Mouse (Mus musculus): ENCODE measurements around the gene Ablim2. TPM values are rescaled to one million over a fixed set of nuclear protein-coding genes. Genes with fewer than 3 reads are reported as not detected.

Gene Ablim2
- polyA plus RNA-seq, 1 experiment from 2014 or later: 9.8 TPM

GRCm38 (mm10) chr5:35725840-35726239 is 31.8 kb upstream of the Ablim2 start:
- H3K4me3 ChIP-seq: no peak overlapping the region
- H3K9me3 ChIP-seq: no peaks in the 10 kb centered on the region
- no peak overlapping the region for H3K27ac ChIP-seq (replicated peaks)
- 80% methylated on average over 3 of the region's 3 CpGs for WGBS
- no peak overlapping the region for H3K9ac ChIP-seq
- ATAC-seq (ENCODE audit: low read depth): no peak
- H3K4me1 ChIP-seq (replicated peaks): no peaks in the 10 kb centered on the region
- no peaks in the 10 kb centered on the region for H3K27me3 ChIP-seq
- no peaks in the 10 kb centered on the region for H3K36me3 ChIP-seq
- no peak overlapping the region for H3K4me2 ChIP-seq

- ATAC-seq (ENCODE audit: low read depth): no peak
- Histone ChIP-seq H3K27ac (replicated peaks) (no peak overlapping the region), H3K9ac (no peak overlapping the region), H3K4me1 (replicated peaks) (no peaks in the 10 kb centered on the region), H3K4me3 (no peak overlapping the region), H3K4me2 (no peak overlapping the region), H3K36me3 (no peaks in the 10 kb centered on the region), H3K9me3 (no peaks in the 10 kb centered on the region), H3K27me3 (no peaks in the 10 kb centered on the region)
- WGBS: 89% methylated on average over 5 of the region's 5 CpGs
These were observed 30.2 kb upstream of the Ablim2 start for GRCm38 (mm10) chr5:35727447-35727846.

GRCm38 (mm10) chr5:35728344-35728956 is 29.2 kb upstream of the Ablim2 start:
- no peaks in the 10 kb centered on the region for H3K36me3 ChIP-seq
- no peaks in the 10 kb centered on the region for H3K27me3 ChIP-seq
- no peaks in the 10 kb centered on the region for H3K9me3 ChIP-seq
- no peak overlapping the region; the same call in 1 of the 2 replicates for H3K27ac ChIP-seq (replicated peaks)
- no peak for ATAC-seq (ENCODE audit: low read depth)
- no peaks in the 10 kb centered on the region for H3K4me1 ChIP-seq (replicated peaks)
- H3K9ac ChIP-seq: no peak overlapping the region
- WGBS: 86% methylated on average over 12 of the region's 12 CpGs
- peak overlapping the region; percentile 34 for H3K4me2 ChIP-seq
- 0 out of 2 replicates have a peak overlapping the region, but pooled peaks have one; percentile 4 for H3K4me3 ChIP-seq

- ATAC-seq (ENCODE audit: low read depth): no peak
These were observed 28.7 kb upstream of the Ablim2 start for GRCm38 (mm10) chr5:35728957-35729460.

GRCm38 (mm10) chr5:35729844-35730243 is 27.8 kb upstream of the Ablim2 start:
- Histone ChIP-seq H3K4me1 (replicated peaks) (no peaks in the 10 kb centered on the region), H3K4me3 (no peak overlapping the region), H3K36me3 (no peaks in the 10 kb centered on the region), H3K27me3 (no peaks in the 10 kb centered on the region), H3K9me3 (no peaks in the 10 kb centered on the region), H3K27ac (replicated peaks) (peak overlapping the region; percentile 65; the same call in 1 of the 2 replicates), H3K4me2 (no peak overlapping the region), H3K9ac (no peak overlapping the region)
- 69% methylated on average over 3 of the region's 3 CpGs for WGBS
- no peak for ATAC-seq (ENCODE audit: low read depth)

More at GRCm38 (mm10) chr5:35728957-35729460, 28.7 kb upstream of the Ablim2 start:
- no peaks in the 10 kb centered on the region for H3K4me1 ChIP-seq (replicated peaks)
- no peak overlapping the region for H3K9ac ChIP-seq
- H3K4me3 ChIP-seq: 0 out of 2 replicates have a peak overlapping the region, but pooled peaks have one; percentile 4
- H3K36me3 ChIP-seq: no peaks in the 10 kb centered on the region
- H3K27ac ChIP-seq (replicated peaks): peak overlapping the region; percentile 65
- H3K27me3 ChIP-seq: no peaks in the 10 kb centered on the region
- peak overlapping the region; percentile 34; the same call in 1 of the 2 replicates for H3K4me2 ChIP-seq
- H3K9me3 ChIP-seq: no peaks in the 10 kb centered on the region
- 64% methylated on average over 11 of the region's 11 CpGs for WGBS

- WGBS: 72% methylated on average over 1 of the region's 1 CpGs
- ATAC-seq (ENCODE audit: low read depth): no peak
These were observed 27.1 kb upstream of the Ablim2 start for GRCm38 (mm10) chr5:35730552-35730951.

GRCm38 (mm10) chr5:35731006-35731405 is 26.7 kb upstream of the Ablim2 start:
- H3K36me3 ChIP-seq: no peaks in the 10 kb centered on the region
- H3K27ac ChIP-seq (replicated peaks): no peak overlapping the region
- H3K9ac ChIP-seq: no peak overlapping the region
- no peaks in the 10 kb centered on the region for H3K4me1 ChIP-seq (replicated peaks)
- no peaks in the 10 kb centered on the region for H3K27me3 ChIP-seq
- H3K4me3 ChIP-seq: no peak overlapping the region
- no peak for ATAC-seq (ENCODE audit: low read depth)
- H3K9me3 ChIP-seq: no peaks in the 10 kb centered on the region
- 87% methylated on average over 4 of the region's 4 CpGs for WGBS
- H3K4me2 ChIP-seq: no peak overlapping the region

More at GRCm38 (mm10) chr5:35730552-35730951, 27.1 kb upstream of the Ablim2 start:
- Histone ChIP-seq H3K27ac (replicated peaks) (0 out of 2 replicates have a peak overlapping the region, but pooled peaks have one; percentile 1), H3K36me3 (no peaks in the 10 kb centered on the region), H3K9ac (no peak overlapping the region), H3K4me3 (no peak overlapping the region), H3K4me2 (no peak overlapping the region), H3K9me3 (no peaks in the 10 kb centered on the region), H3K27me3 (no peaks in the 10 kb centered on the region), H3K4me1 (replicated peaks) (no peaks in the 10 kb centered on the region)

GRCm38 (mm10) chr5:35733523-35733922 is 24.2 kb upstream of the Ablim2 start:
- WGBS: 90% methylated on average over 2 of the region's 2 CpGs
- Histone ChIP-seq H3K27ac (replicated peaks) (no peak overlapping the region), H3K27me3 (no peaks in the 10 kb centered on the region), H3K4me3 (no peak overlapping the region), H3K9me3 (no peaks in the 10 kb centered on the region), H3K4me2 (no peak overlapping the region), H3K9ac (no peak overlapping the region), H3K36me3 (no peaks in the 10 kb centered on the region), H3K4me1 (replicated peaks) (peaks cover 6% of the 10 kb centered on the region; the same call in 1 of the 2 replicates)
- ATAC-seq (ENCODE audit: low read depth): no peak

- Histone ChIP-seq H3K9me3 (no peaks in the 10 kb centered on the region), H3K27ac (replicated peaks) (no peak overlapping the region), H3K4me1 (replicated peaks) (peaks cover 6% of the 10 kb centered on the region; the same call in 1 of the 2 replicates), H3K27me3 (peaks cover 26% of the 10 kb centered on the region), H3K36me3 (no peaks in the 10 kb centered on the region), H3K4me2 (no peak overlapping the region), H3K9ac (no peak overlapping the region), H3K4me3 (no peak overlapping the region)
- ATAC-seq (ENCODE audit: low read depth): no peak
- WGBS: 75% methylated on average over 20 of the region's 20 CpGs
These were observed 20.3 kb upstream of the Ablim2 start for GRCm38 (mm10) chr5:35737231-35737901.

- Histone ChIP-seq H3K9me3 (no peaks in the 10 kb centered on the region), H3K4me3 (no peak overlapping the region), H3K9ac (no peak overlapping the region), H3K4me1 (replicated peaks) (peaks cover 6% of the 10 kb centered on the region; the same call in 1 of the 2 replicates), H3K36me3 (no peaks in the 10 kb centered on the region), H3K4me2 (no peak overlapping the region), H3K27ac (replicated peaks) (no peak overlapping the region), H3K27me3 (peaks cover 26% of the 10 kb centered on the region)
- 79% methylated on average over 2 of the region's 2 CpGs for WGBS
- ATAC-seq (ENCODE audit: low read depth): no peak
These were observed 18.7 kb upstream of the Ablim2 start for GRCm38 (mm10) chr5:35739005-35739404.

- H3K4me3 ChIP-seq: no peak within 1 kb of the TSS
- 29% methylated on average over 10 of the region's 10 CpGs for WGBS
- no peak for ATAC-seq (ENCODE audit: low read depth)
These were observed 18.0 kb upstream of the Ablim2 start, which contains the start of gene Sh3tc1 for GRCm38 (mm10) chr5:35739536-35740278. Gene Sh3tc1, minus strand, starts transcription at chr5:35739987.

GRCm38 (mm10) chr5:35740716-35741115 is 17.0 kb upstream of the Ablim2 start:
- Histone ChIP-seq H3K9me3 (no peaks in the 10 kb centered on the region), H3K4me1 (replicated peaks) (peaks cover 6% of the 10 kb centered on the region; the same call in 1 of the 2 replicates), H3K36me3 (no peaks in the 10 kb centered on the region), H3K4me3 (no peak overlapping the region), H3K4me2 (no peak overlapping the region), H3K9ac (no peak overlapping the region), H3K27me3 (peaks cover 26% of the 10 kb centered on the region), H3K27ac (replicated peaks) (no peak overlapping the region)
- WGBS: 15% methylated on average over 10 of the region's 10 CpGs
- ATAC-seq (ENCODE audit: low read depth): no peak

More at GRCm38 (mm10) chr5:35739536-35740278, 18.0 kb upstream of the Ablim2 start, which contains the start of gene Sh3tc1:
- peaks cover 6% of the 10 kb centered on the region; the same call in 1 of the 2 replicates for H3K4me1 ChIP-seq (replicated peaks)
- no peaks in the 10 kb centered on the region for H3K9me3 ChIP-seq
- no peak within 1 kb of the TSS for H3K9ac ChIP-seq
- no peak within 1 kb of the TSS for H3K27ac ChIP-seq (replicated peaks)
- no peaks in the 10 kb centered on the region for H3K36me3 ChIP-seq
- peaks cover 26% of the 10 kb centered on the region for H3K27me3 ChIP-seq
- no peak within 1 kb of the TSS for H3K4me2 ChIP-seq
